In genomic region chr17:78298140-78298539, GRCm38 (mm10) we compare ENCODE assay signal across 9 mouse cellular contexts.
DNase-seq lines count a peak whose midpoint lies in the region; ATAC-seq and TF ChIP-seq lines count a peak whose summit lies in the region.
"Had no signal": no experiment of that assay in that cellular context is flagged by ENCODE, and none has a peak within 500 bp of the region (broad histone marks: within the 10 kb centered on the region; RNA-seq: fewer than 3 reads in every experiment).

No protein-coding gene starts in this region.

- peak; percentile 38 for TF ChIP-seq CTCF in heart, postnatal 0 days (IDR thresholded peaks at IDR 0.05; ENCODE audit: low read depth)
- peak; percentile 43 for TF ChIP-seq CTCF in forebrain, postnatal 0 days (IDR thresholded peaks at IDR 0.05; ENCODE audit: low read depth)

- no peak overlapping the region for H3K4me2 ChIP-seq in heart, postnatal 0 days (ENCODE audit: low read depth, low read length)
- no peak overlapping the region for H3K4me2 ChIP-seq in forebrain, postnatal 0 days (ENCODE audit: low read depth)
- no peak overlapping the region for H3K4me2 ChIP-seq in lung, embryonic 16.5 days (ENCODE audit: low read depth, low read length)
- H3K4me2 ChIP-seq: limb, embryonic 12.5 days had no signal

- no peak overlapping the region for H3K9ac ChIP-seq in heart, postnatal 0 days (replicated peaks; ENCODE audit: low read depth, low read length)
- no peak overlapping the region for H3K9ac ChIP-seq in forebrain, postnatal 0 days
- H3K9ac ChIP-seq in lung, embryonic 16.5 days (ENCODE audit: low read length), result no peak overlapping the region
- H3K9ac ChIP-seq: limb, embryonic 12.5 days had no signal

- 68% methylated on average over 5 of the region's 5 CpGs for WGBS in heart, postnatal 0 days
- 79% methylated on average over 5 of the region's 5 CpGs for WGBS in forebrain, postnatal 0 days
- WGBS in lung, embryonic 16.5 days, result 41% methylated on average over 5 of the region's 5 CpGs

- ATAC-seq in heart, postnatal 0 days (ENCODE audit: insufficient read depth, low read depth), result peak; percentile 60
- peak; percentile 79 for ATAC-seq in forebrain, postnatal 0 days
- peak; percentile 85 for ATAC-seq in lung, embryonic 16.5 days (ENCODE audit: low read depth)

- no peaks in the 10 kb centered on the region for H3K36me3 ChIP-seq in heart, postnatal 0 days (replicated peaks; ENCODE audit: control insufficient read depth, insufficient read depth, low read length)
- H3K36me3 ChIP-seq in forebrain, postnatal 0 days (ENCODE audit: insufficient read depth), result no peaks in the 10 kb centered on the region
- H3K36me3 ChIP-seq in lung, embryonic 16.5 days (ENCODE audit: control insufficient read depth, insufficient read depth, low read length), result peaks cover 2% of the 10 kb centered on the region; the same call in 1 of the 2 replicates

- H3K4me3 ChIP-seq in heart, postnatal 0 days (ENCODE audit: low read depth, low read length), result no peak overlapping the region
- no peak overlapping the region for H3K4me3 ChIP-seq in forebrain, postnatal 0 days (ENCODE audit: low read depth, low read length)
- no peak overlapping the region for H3K4me3 ChIP-seq in lung, embryonic 16.5 days (ENCODE audit: low read length)
- H3K4me3 ChIP-seq: limb, embryonic 12.5 days had no signal

- peak; percentile 25 for DNase-seq in heart, postnatal 0 days (ENCODE audit: low spot score)
- no peak for DNase-seq in heart, adult 9 months (ENCODE audit: low spot score in 2 of 2)
- peak; percentile 15 for DNase-seq in ES-CJ7 (ENCODE audit: low read depth, low spot score)
- DNase-seq in forebrain, postnatal 0 days, result no peak
- DNase-seq in urinary bladder, adult 2 months (ENCODE audit: low spot score), result no peak
- DNase-seq in gastrocnemius, adult 8-10 months (ENCODE audit: low spot score in 2 of 2), result no peak
- DNase-seq in right cerebral cortex, postnatal 25 days, result no peak

- no peak for TF ChIP-seq EP300 in heart, postnatal 0 days (IDR thresholded peaks at IDR 0.05; ENCODE audit: low read depth)

- H3K4me1 ChIP-seq in heart, postnatal 0 days (ENCODE audit: control insufficient read depth, insufficient read depth), result no peaks in the 10 kb centered on the region
- H3K4me1 ChIP-seq in forebrain, postnatal 0 days (ENCODE audit: insufficient read depth), result no peaks in the 10 kb centered on the region
- peaks cover 3% of the 10 kb centered on the region for H3K4me1 ChIP-seq in lung, embryonic 16.5 days (replicated peaks; ENCODE audit: control insufficient read depth, insufficient read depth, low read length)

- H3K27ac ChIP-seq in heart, postnatal 0 days (ENCODE audit: low read depth), result no peak overlapping the region
- no peak overlapping the region for H3K27ac ChIP-seq in forebrain, postnatal 0 days (ENCODE audit: low read depth, low read length)
- no peak overlapping the region for H3K27ac ChIP-seq in lung, embryonic 16.5 days (ENCODE audit: low read length)
- H3K27ac ChIP-seq: limb, embryonic 12.5 days had no signal

- no peaks in the 10 kb centered on the region for H3K9me3 ChIP-seq in heart, postnatal 0 days (replicated peaks; ENCODE audit: control insufficient read depth, low read length)
- H3K9me3 ChIP-seq in forebrain, postnatal 0 days (ENCODE audit: low read length), result no peaks in the 10 kb centered on the region
- no peaks in the 10 kb centered on the region for H3K9me3 ChIP-seq in lung, embryonic 16.5 days (ENCODE audit: control insufficient read depth, low read length)
- H3K9me3 ChIP-seq: limb, embryonic 12.5 days had no signal

- no peaks in the 10 kb centered on the region for H3K27me3 ChIP-seq in heart, postnatal 0 days (ENCODE audit: control insufficient read depth, insufficient read depth, low read length)
- H3K27me3 ChIP-seq in forebrain, postnatal 0 days (ENCODE audit: insufficient read depth, low read length), result no peaks in the 10 kb centered on the region
- H3K27me3 ChIP-seq in lung, embryonic 16.5 days (ENCODE audit: control insufficient read depth, insufficient read depth, low read depth, low read length), result peaks cover 26% of the 10 kb centered on the region
- H3K27me3 ChIP-seq: limb, embryonic 12.5 days had no signal

Comparison
In these comparisons a context has a peak if more than half of its experiments do, and no peak if none do; other contexts are left out.
1. DNase-seq: peak in heart, postnatal 0 days (single experiment) and ES-CJ7 (single experiment); none in heart, adult 9 months (0 of 2), forebrain, postnatal 0 days (single experiment), urinary bladder, adult 2 months (single experiment), gastrocnemius, adult 8-10 months (0 of 2) and right cerebral cortex, postnatal 25 days (single experiment).
2. Peak in every context shown above with its lines, with median percentiles within 50 percentile points of each other: ATAC-seq.